Mouse (Mus musculus): ENCODE data around the gene Fsd1l. TPM values are rescaled to one million over a fixed set of nuclear protein-coding genes. Genes with fewer than 3 reads are reported as not detected.

The Fsd1l gene
- polyA plus RNA-seq, 1 experiment from 2014 or later, result 10.1 TPM

DNA sequence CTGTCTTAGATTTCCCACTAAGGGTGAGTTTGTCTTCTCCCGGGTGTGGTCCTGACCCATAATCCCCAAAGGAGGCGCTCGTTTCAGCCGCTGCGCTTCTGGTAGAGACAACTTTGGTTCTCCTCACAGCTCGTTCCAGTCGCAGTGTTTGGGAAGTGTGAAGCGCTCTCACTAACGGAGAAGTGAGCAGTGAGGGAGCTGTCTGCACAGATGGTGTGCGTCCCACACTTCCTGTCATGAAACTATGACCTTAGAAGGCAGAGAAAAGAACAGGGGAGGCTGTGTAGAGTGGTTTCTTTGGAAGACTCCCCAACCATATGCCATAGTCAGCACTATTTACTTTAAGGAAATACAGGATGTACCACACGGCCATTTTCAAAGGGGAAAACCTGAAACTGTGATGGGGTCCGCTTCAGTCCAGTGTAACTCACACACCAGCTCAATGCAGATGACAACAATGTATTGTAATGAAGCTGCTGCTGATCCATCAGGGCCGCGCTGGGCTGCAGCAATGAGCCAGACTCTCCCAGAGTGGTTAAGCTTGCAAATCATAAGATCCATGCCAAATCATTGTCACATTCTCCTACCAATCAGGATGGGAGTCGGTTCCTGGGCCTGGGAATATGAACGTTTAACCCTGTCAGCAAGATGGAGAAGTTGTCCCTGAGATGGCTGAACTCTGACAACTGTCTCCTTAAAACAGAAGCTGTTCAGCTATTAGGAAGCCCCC lies 119.3 kb downstream of the Fsd1l start:
- ATAC-seq (replicated peaks; ENCODE audit: insufficient number of reproducible peaks, insufficient read depth, low FRiP score, low read depth), result no peak
- H3K27me3 ChIP-seq, result no peaks in the 10 kb centered on the region
- peaks cover 15% of the 10 kb centered on the region; the same call in 1 of the 2 replicates for H3K36me3 ChIP-seq
- H3K9ac ChIP-seq, result no peak overlapping the region
- no peaks in the 10 kb centered on the region for H3K4me1 ChIP-seq (replicated peaks)
- H3K4me2 ChIP-seq, result no peak overlapping the region
- H3K4me3 ChIP-seq, result no peak overlapping the region
- H3K27ac ChIP-seq, result no peak overlapping the region
- WGBS, result 66% methylated on average over 16 of the region's 16 CpGs
- H3K9me3 ChIP-seq (replicated peaks), result no peaks in the 10 kb centered on the region

Other genes with a start within 250 kb of the Fsd1l start
- 15.9 and 23.8 TPM in 2 replicates for gene Slc44a1, start 191.1 kb upstream of the Fsd1l start, polyA plus RNA-seq (2015; fragmentation: Nextera tagmentation; extraction: Ambion mirVana)
- 14.8 and 15.9 TPM in 2 replicates for gene Fktn, start 82.5 kb downstream of the Fsd1l start, polyA plus RNA-seq (2015; fragmentation: Nextera tagmentation; extraction: Ambion mirVana)
- 0.06 TPM in 1 of 2 replicates, not detected in the other for gene Tal2, start 148.2 kb downstream of the Fsd1l start, polyA plus RNA-seq (2015; fragmentation: Nextera tagmentation; extraction: Ambion mirVana)
- 7.7 and 8.7 TPM in 2 replicates for gene Tmem38b, start 194.6 kb downstream of the Fsd1l start, polyA plus RNA-seq (2015; fragmentation: Nextera tagmentation; extraction: Ambion mirVana)